Mouse (Mus musculus) C2C12 (cell line): ENCODE results near the gene Pcsk5.

ENCODE experiments used
- CTCF ChIP-seq: IDR thresholded peaks from one replicate; pipeline ENCODE4 v1.5.1; 2011; ENCODE audit not compliant: control insufficient read depth, insufficient read depth, insufficient read length
- MYOD1 ChIP-seq: IDR thresholded peaks from one replicate; pipeline ENCODE4 v1.6.1; 2011; ENCODE audit warnings: low read depth; ENCODE audit not compliant: control insufficient read depth, insufficient read length
- MYOG ChIP-seq: IDR thresholded peaks from one replicate; pipeline ENCODE4 v1.6.1; 2011; ENCODE audit not compliant: control insufficient read depth, insufficient read length; ENCODE audit errors: extremely low read depth

- TF ChIP-seq MYOD1, result no peak
- no peak for TF ChIP-seq CTCF
- TF ChIP-seq MYOG, result no peak
Observed at GRCm38 (mm10) chr19:17784401-17785192, 52.8 kb downstream of the Pcsk5 start.
